Mouse (Mus musculus) embryonic fibroblast, embryonic 13.5 days (primary cell): ENCODE measurements around the gene Olfr71.

Experiments
- CTCF ChIP-seq: IDR thresholded peaks from 2 replicates; pipeline ENCODE4 v1.5.1; 2011; ENCODE audit warnings: mild to moderate bottlenecking, control low read depth, low read length, moderate library complexity, borderline replicate concordance; ENCODE audit not compliant: insufficient read depth
- POLR2A ChIP-seq: IDR thresholded peaks from 2 replicates; pipeline ENCODE4 v1.6.1; 2011; ENCODE audit warnings: low read depth, mild to moderate bottlenecking, control low read depth, low read length, moderate library complexity

- TF ChIP-seq CTCF (no peak), POLR2A (no peak)
These were observed 29.1 kb upstream of the Olfr71 start for GRCm38 (mm10) chr4:43738989-43739674.
